Mouse (Mus musculus) embryonic fibroblast, embryonic 13.5 days (primary cell): ENCODE measurements at regions not wholly inside any gene's neighbourhood (a gene's known extent, or its start where the extent isn't known, plus 50 kb on each side); places are given as distances from the start of the nearest gene placed in this dataset.

ENCODE experiments used
- CTCF ChIP-seq: IDR thresholded peaks from 2 replicates; pipeline ENCODE4 v1.5.1; 2011; ENCODE audit warnings: mild to moderate bottlenecking, control low read depth, low read length, moderate library complexity, borderline replicate concordance; ENCODE audit not compliant: insufficient read depth
- POLR2A ChIP-seq: IDR thresholded peaks from 2 replicates; pipeline ENCODE4 v1.6.1; 2011; ENCODE audit warnings: low read depth, mild to moderate bottlenecking, control low read depth, low read length, moderate library complexity

- no peak for TF ChIP-seq POLR2A
- no peak for TF ChIP-seq CTCF
These were observed 122.2 kb upstream of the Trim24 start for GRCm38 (mm10) chr6:37748296-37748980.
